Mouse (Mus musculus) heart, embryonic 14.5 days (tissue): ENCODE measurements at regions not wholly inside any gene's neighbourhood (a gene's known extent, or its start where the extent isn't known, plus 50 kb on each side); places are given as distances from the start of the nearest gene placed in this dataset.
A peak's percentile ranks its signal among the peaks of the same experiment; 100 is the strongest.

ENCODE experiments used
- ATAC-seq: fragments of 200-750 bp; cut with Nextera tagmentation; 2 replicates; pipeline ENCODE4 v1.8.0; 2017; ENCODE audit warnings: low read depth, moderate TSS enrichment; ENCODE audit not compliant: insufficient number of reproducible peaks, insufficient read depth, low FRiP score
- H3K27ac ChIP-seq, 2 experiments: fragments of 200-500 bp in 1 of 2; fragments of 300-500 bp in 1 of 2; sonication (generic) in 1 of 2; replicated peaks in 1 of 2; 2 replicates each; pipeline ENCODE4 v1.5.1; 2012 to 2014; ENCODE audit warnings: low read depth in 2 of 2, low read length in 2 of 2, control low read depth in 1 of 2, mild to moderate bottlenecking in 1 of 2, mixed read lengths in 1 of 2; ENCODE audit not compliant: control insufficient read depth in 1 of 2, insufficient read depth in 1 of 2
- H3K27me3 ChIP-seq: fragments of 300-500 bp; sonication (generic); 2 replicates; pipeline ENCODE4 v1.6.1; 2014; ENCODE audit warnings: mild to moderate bottlenecking, low read length, control low read depth; ENCODE audit not compliant: control insufficient read depth, insufficient read depth
- H3K36me3 ChIP-seq: fragments of 300-500 bp; sonication (generic); 2 replicates; pipeline ENCODE4 v1.6.1; 2014; ENCODE audit warnings: mild to moderate bottlenecking, control low read depth, low read length, mixed read lengths; ENCODE audit not compliant: control insufficient read depth, insufficient read depth
- H3K4me1 ChIP-seq, 2 experiments: fragments of 200-500 bp in 1 of 2; fragments of 300-500 bp in 1 of 2; sonication (generic) in 1 of 2; 2 replicates each; pipeline ENCODE4 v1.6.1; 2012 to 2014; ENCODE audit warnings: low read length in 2 of 2, control low read depth in 1 of 2, mixed read lengths in 1 of 2; ENCODE audit not compliant: control insufficient read depth in 2 of 2, insufficient read depth in 2 of 2
- H3K4me2 ChIP-seq: fragments of 300-500 bp; sonication (generic); 2 replicates; pipeline ENCODE4 v1.6.1; 2014; ENCODE audit warnings: mild to moderate bottlenecking, low read length
- H3K4me3 ChIP-seq, 2 experiments: fragments of 200-500 bp in 1 of 2; fragments of 300-500 bp in 1 of 2; sonication (generic) in 1 of 2; 2 replicates each; pipeline ENCODE4 v1.5.1; 2012 to 2014; ENCODE audit warnings: low read length in 2 of 2, mild to moderate bottlenecking in 2 of 2, control low read depth in 1 of 2, low read depth in 1 of 2, moderate library complexity in 1 of 2; ENCODE audit not compliant: control insufficient read depth in 1 of 2, insufficient read depth in 1 of 2
- H3K9ac ChIP-seq: fragments of 300-500 bp; sonication (generic); 2 replicates; pipeline ENCODE4 v1.6.1; 2014; ENCODE audit warnings: mild to moderate bottlenecking, low read length
- H3K9me3 ChIP-seq: fragments of 300-500 bp; sonication (generic); 2 replicates; pipeline ENCODE4 v1.6.1; 2016; ENCODE audit warnings: low read length, control low read depth; ENCODE audit not compliant: control insufficient read depth
- WGBS: fragments of 180-500 bp; shearing (Covaris S2); extraction: QIAGEN DNeasy Blood & Tissue Kit; methylation state at CpG from one replicate; pipeline ENCODE4 v1.1.7; 2014; 5-methylcytosine and 5-hydroxymethylcytosine counted together

DNA sequence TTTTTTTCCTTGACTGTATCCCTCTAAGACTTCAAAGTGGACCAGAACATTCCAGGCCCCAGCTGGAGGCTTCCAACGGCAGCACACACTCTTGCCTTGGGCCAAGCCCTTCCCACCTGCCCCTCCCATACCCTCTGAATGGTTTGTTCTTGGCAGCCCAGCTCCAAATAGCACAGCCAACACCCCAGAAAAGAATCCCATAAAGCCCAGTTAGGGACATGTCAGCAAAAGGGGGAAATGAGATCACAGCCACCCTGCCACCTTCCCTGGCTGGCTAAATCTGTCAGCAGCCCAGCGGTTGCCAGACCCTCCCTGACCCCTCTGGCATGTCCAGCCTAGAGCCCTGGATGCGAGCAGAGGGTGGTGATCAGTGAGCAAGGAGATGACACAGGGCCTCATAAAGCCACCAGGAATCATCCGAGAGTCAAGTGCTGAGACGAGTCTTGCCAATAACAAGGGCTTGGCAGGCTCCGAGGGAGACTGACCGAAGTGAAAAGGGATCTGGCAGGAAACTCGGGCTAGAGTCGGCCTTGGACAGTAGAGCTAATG is 258.8 kb downstream of the Rplp1 start:
- H3K27me3 ChIP-seq, result no peaks in the 10 kb centered on the region
- no peaks in the 10 kb centered on the region for H3K36me3 ChIP-seq
- H3K9ac ChIP-seq, result no peak overlapping the region
- H3K27ac ChIP-seq, result peak overlapping the region; percentile 1 to 27; a peak in 1 of 4 replicates
- peak; percentile 35; the same call in 1 of the 2 replicates for ATAC-seq
- H3K4me3 ChIP-seq, result no peak overlapping the region
- no peaks in the 10 kb centered on the region for H3K9me3 ChIP-seq
- peak overlapping the region; percentile 15; the same call in 1 of the 2 replicates for H3K4me2 ChIP-seq
- peaks cover 8 to 11% of the 10 kb centered on the region in 2 experiments for H3K4me1 ChIP-seq
- WGBS, result 26% methylated on average over 9 of the region's 9 CpGs

DNA sequence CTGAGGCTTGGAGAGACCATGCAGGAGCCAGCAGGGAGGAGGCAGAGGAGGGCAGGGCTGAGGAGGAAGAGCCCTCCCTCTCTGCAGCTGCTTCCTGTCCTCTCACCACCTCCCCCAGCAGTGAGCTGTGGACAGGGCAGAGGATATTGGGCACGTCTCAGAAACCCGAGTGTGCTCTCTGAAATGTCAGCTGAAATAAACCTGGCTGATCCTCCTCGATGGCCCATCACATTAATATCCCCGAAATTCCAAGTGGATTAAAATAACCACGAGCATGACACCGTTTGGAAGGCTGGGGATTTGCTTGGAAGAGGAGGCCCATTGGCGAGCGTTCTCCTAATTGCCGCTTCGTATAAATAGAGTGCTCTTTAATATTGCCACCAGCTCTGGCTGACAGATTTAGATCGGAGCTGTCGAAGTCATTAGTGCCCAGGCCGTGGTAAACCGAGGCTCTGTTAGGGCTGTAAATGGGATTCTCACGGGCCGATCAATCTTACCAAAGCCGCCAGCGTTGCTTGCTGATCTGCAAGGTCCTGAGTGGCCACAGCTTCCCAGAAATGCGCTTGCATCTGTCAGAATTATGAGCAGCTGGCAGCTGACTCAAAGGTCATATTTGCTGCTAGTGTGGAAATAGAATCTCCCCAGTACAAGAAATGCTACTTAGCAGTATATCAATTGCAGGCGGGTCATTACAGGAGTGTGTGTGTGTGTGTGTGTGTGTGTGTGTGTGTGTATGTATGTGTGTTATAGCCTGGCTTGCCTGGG is 268.5 kb downstream of the Rplp1 start:
- Histone ChIP-seq H3K9ac (no peak overlapping the region), H3K9me3 (no peaks in the 10 kb centered on the region), H3K27ac (0 out of 4 replicates have a peak overlapping the region, but pooled peaks of 1 of the 2 experiments have one; percentile 4), H3K36me3 (no peaks in the 10 kb centered on the region), H3K4me1 (peaks cover 0 to 6% of the 10 kb centered on the region in 2 experiments; a peak in 2 of 4 replicates), H3K27me3 (0 out of 2 replicates have a peak, but pooled peaks cover 3% of the 10 kb centered on the region), H3K4me2 (0 out of 2 replicates have a peak overlapping the region, but pooled peaks have one; percentile 4), H3K4me3 (no peak overlapping the region)
- no peak for ATAC-seq
- WGBS, result 56% methylated on average over 20 of the region's 20 CpGs

DNA sequence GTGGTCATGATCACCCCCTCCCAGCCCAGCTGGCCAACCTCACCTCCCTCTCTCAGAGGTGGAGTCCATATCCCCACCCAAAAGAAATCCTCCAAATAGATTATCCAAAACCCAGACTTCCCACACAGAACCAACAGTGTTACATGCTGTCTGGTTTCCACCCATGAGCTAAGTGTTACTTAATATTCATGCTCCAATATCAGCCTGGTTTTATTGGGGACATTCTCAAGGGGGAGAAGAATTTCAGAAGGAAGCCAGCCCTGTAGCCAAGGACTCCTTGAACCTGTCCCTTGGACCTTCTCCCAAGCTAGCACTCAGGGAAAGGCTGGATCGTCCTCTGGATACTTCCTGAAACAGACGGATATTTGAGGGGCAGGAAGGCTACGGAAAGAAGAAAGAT is 268.6 kb downstream of the Tle3 start:
- Histone ChIP-seq H3K4me3 (no peak overlapping the region), H3K9me3 (no peaks in the 10 kb centered on the region), H3K9ac (no peak overlapping the region), H3K27ac (no peak overlapping the region), H3K4me1 (peaks cover 0 to 3% of the 10 kb centered on the region in 2 experiments; a peak in 1 of 4 replicates), H3K36me3 (no peaks in the 10 kb centered on the region), H3K4me2 (no peak overlapping the region), H3K27me3 (peaks cover 8% of the 10 kb centered on the region; the same call in 1 of the 2 replicates)
- WGBS, result 88% methylated on average over 3 of the region's 3 CpGs
- ATAC-seq, result no peak

DNA sequence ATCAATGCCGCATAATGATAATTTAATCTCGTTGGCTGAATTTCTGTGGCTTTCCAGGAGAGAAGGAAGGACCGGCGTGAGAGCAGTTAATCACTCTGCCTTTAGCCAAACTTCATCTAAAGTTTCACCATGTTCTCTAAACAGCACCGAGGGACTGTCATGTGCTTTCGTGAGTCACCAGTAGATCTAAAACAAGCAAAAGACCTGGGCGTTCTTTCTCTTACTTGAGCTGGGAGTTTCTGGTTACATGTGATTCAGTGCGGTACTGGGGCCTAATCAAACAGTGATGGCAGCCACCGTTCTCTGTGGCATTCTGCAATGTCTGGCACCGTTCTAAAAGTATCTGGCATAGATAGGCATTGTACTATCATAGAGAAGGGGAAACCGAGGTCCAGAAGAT is 266.7 kb downstream of the Tle3 start:
- WGBS, result 85% methylated on average over 11 of the region's 11 CpGs

DNA sequence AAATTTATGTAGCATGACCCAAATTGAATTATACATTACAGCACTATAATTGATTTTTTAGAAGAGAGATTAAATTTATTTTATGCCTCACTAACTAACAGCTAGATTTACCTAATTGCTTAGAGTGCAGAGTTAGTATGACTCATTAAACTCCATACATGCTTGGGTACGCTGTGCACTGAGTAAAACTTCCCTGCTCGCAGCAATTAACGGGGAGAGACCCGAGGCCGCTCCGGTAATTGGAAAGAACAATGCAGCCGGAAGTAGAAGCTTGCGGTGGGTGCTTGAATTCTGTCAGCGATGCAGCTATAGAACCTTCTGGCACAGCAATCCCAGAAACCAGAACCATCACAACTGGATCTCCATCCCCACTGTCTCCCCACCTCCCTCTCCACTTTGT is 261.8 kb downstream of the Tle3 start:
- Histone ChIP-seq H3K4me3 (no peak overlapping the region), H3K9me3 (no peaks in the 10 kb centered on the region), H3K4me1 (peaks cover 6 to 7% of the 10 kb centered on the region in 2 experiments; a peak in 2 of 4 replicates), H3K36me3 (no peaks in the 10 kb centered on the region), H3K27ac (no peak overlapping the region), H3K9ac (no peak overlapping the region), H3K4me2 (no peak overlapping the region), H3K27me3 (peaks cover 5% of the 10 kb centered on the region; the same call in 1 of the 2 replicates)
- WGBS, result 92% methylated on average over 9 of the region's 9 CpGs
- ATAC-seq, result no peak

More for the DNA sequence above, 266.7 kb downstream of the Tle3 start:
- no peak overlapping the region for H3K27ac ChIP-seq
- no peak overlapping the region for H3K4me2 ChIP-seq
- H3K9ac ChIP-seq, result no peak overlapping the region
- no peaks in the 10 kb centered on the region for H3K36me3 ChIP-seq
- H3K4me1 ChIP-seq, result no peaks in the 10 kb centered on the region
- H3K9me3 ChIP-seq, result no peaks in the 10 kb centered on the region
- no peak overlapping the region for H3K4me3 ChIP-seq
- no peak for ATAC-seq
- peaks cover 7% of the 10 kb centered on the region; the same call in 1 of the 2 replicates for H3K27me3 ChIP-seq

DNA sequence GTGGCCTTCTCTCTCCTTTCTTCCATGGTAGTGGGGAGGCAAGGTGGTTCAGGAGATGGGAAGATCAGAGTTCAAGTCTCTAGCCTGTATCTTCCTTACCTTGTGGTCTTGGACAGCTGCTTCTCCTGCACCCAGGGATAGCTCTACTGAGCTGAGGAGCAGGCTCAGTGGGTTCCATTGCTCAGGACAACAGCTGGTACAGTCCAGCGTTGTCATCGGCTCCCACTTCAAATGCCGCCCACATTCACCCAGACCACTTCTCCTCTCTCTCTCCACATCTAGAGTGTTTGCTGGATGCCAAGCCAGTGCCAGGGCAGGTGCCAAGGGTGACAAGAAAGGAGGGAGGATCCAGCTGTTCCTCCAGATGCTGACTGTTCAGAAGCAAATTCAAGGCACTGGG is 260.4 kb downstream of the Tle3 start:
- Histone ChIP-seq H3K36me3 (no peaks in the 10 kb centered on the region), H3K27ac (no peak overlapping the region), H3K27me3 (peaks cover 5% of the 10 kb centered on the region; the same call in 1 of the 2 replicates), H3K9me3 (no peaks in the 10 kb centered on the region), H3K9ac (no peak overlapping the region), H3K4me2 (no peak overlapping the region), H3K4me1 (peaks cover 6 to 7% of the 10 kb centered on the region in 2 experiments; a peak in 2 of 4 replicates), H3K4me3 (no peak overlapping the region)
- 78% methylated on average over 3 of the region's 3 CpGs for WGBS
- no peak for ATAC-seq

DNA sequence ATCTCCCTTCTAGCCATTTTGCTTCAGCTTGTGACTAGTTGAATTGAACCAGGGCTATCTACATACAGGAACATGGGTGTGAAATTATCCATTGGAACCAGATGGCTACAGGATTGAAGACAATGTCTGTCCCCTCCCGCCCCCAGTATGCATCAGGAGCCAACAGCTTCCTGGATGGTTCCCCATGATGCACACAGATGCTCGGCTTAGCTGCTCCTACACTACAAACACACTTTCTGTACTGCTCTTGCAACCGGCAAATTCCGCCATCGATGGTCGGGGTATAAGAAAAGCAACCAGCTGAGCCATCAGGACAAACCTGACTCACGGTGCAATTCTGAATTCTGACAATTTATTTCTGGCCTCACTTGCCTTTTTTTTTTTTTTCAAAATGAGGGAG is 258.9 kb downstream of the Tle3 start:
- no peaks in the 10 kb centered on the region for H3K36me3 ChIP-seq
- no peak overlapping the region for H3K4me2 ChIP-seq
- H3K27me3 ChIP-seq, result no peaks in the 10 kb centered on the region; the same call in 1 of the 2 replicates
- H3K4me3 ChIP-seq, result no peak overlapping the region
- ATAC-seq, result no peak
- H3K9ac ChIP-seq, result no peak overlapping the region
- no peak overlapping the region for H3K27ac ChIP-seq
- WGBS, result 84% methylated on average over 7 of the region's 7 CpGs
- no peaks in the 10 kb centered on the region for H3K9me3 ChIP-seq
- peaks cover 6 to 7% of the 10 kb centered on the region in 2 experiments; a peak in 2 of 4 replicates for H3K4me1 ChIP-seq
